Mouse (Mus musculus): ENCODE measurements around the gene Rhbdl1. TPM values are rescaled to one million over a fixed set of nuclear protein-coding genes. Genes with fewer than 3 reads are reported as not detected.

Gene Rhbdl1
- total RNA-seq, 1 experiment = 1.1 TPM

DNA sequence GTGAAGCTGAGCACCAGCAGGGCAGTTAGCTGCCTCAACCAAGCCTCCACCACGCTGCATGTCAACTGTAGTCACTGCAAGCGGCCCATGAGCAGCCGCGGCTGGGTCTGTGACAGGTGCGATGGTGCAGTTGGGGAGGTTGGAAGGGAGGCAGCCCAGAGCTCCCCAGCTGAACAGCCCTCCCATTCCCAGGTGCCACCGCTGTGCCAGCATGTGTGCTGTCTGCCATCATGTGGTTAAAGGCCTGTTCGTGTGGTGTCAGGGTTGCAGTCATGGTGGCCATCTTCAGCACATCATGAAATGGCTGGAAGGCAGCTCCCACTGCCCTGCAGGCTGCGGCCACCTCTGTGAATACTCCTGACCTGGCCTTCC is 8.9 kb downstream of the Rhbdl1 start:
- peaks cover 2 to 28% of the 10 kb centered on the region in 2 experiments; a peak in 2 of 4 replicates for H3K4me1 ChIP-seq (ENCODE audit: control insufficient read depth in 2 of 2, insufficient read depth in 2 of 2, low read length in 2 of 2, poor library complexity in 1 of 2)

GRCm38 (mm10) chr17:25827546-25828222 is 9.4 kb downstream of the Rhbdl1 start:
- no peak overlapping the region for H3K4me3 ChIP-seq (ENCODE audit: insufficient read depth in 1 of 2, low read depth in 1 of 2, low read length in 2 of 2, poor library complexity in 1 of 2, severe bottlenecking in 1 of 2)
- H3K27ac ChIP-seq (ENCODE audit: insufficient read depth, low read depth, low read length, poor library complexity, severe bottlenecking) = no peak overlapping the region
- no peak overlapping the region for H3K9ac ChIP-seq (ENCODE audit: insufficient read depth, low read depth, low read length, poor library complexity, severe bottlenecking)
- H3K4me1 ChIP-seq (ENCODE audit: control insufficient read depth in 2 of 2, insufficient read depth in 2 of 2, low read length in 2 of 2, poor library complexity in 1 of 2) = peaks cover 2 to 28% of the 10 kb centered on the region in 2 experiments; a peak in 2 of 4 replicates
- no peak for TF ChIP-seq ZC3H11A (IDR thresholded peaks at IDR 0.05; ENCODE audit: borderline replicate concordance, low read depth, low read length)
- no peak for TF ChIP-seq ZNF384 (IDR thresholded peaks at IDR 0.05; ENCODE audit: low read depth, low read length)
- no peak for TF ChIP-seq MAFK (IDR thresholded peaks at IDR 0.05; ENCODE audit: insufficient read depth, low read depth, low read length)
- TF ChIP-seq CHD2 (IDR thresholded peaks at IDR 0.05; ENCODE audit: low read depth, low read length) = no peak
- TF ChIP-seq HCFC1 (IDR thresholded peaks at IDR 0.05; ENCODE audit: borderline replicate concordance, insufficient read depth, low read length) = no peak
- in situ Hi-C loops (cut with MboI; ENCODE audit: low sequenced_read_pairs in 2 of 2, unreplicated experiment in 2 of 2) = no loop called here
- no peak for DNase-seq (ENCODE audit: low read depth, low spot score)
- no peaks in the 10 kb centered on the region for H3K9me3 ChIP-seq (ENCODE audit: control insufficient read depth, insufficient read depth, low read depth, low read length)
- peaks cover 47% of the 10 kb centered on the region for H3K36me3 ChIP-seq (ENCODE audit: control insufficient read depth, insufficient read depth, low read length, poor library complexity, severe bottlenecking)

More for the DNA sequence above, 8.9 kb downstream of the Rhbdl1 start:
- no peak overlapping the region for H3K9ac ChIP-seq (ENCODE audit: insufficient read depth, low read depth, low read length, poor library complexity, severe bottlenecking)
- no peak overlapping the region for H3K27ac ChIP-seq (ENCODE audit: insufficient read depth, low read depth, low read length, poor library complexity, severe bottlenecking)
- in situ Hi-C loops (cut with MboI; ENCODE audit: low sequenced_read_pairs in 2 of 2, unreplicated experiment in 2 of 2) = no loop called here
- H3K36me3 ChIP-seq (ENCODE audit: control insufficient read depth, insufficient read depth, low read length, poor library complexity, severe bottlenecking) = peaks cover 47% of the 10 kb centered on the region
- H3K9me3 ChIP-seq (ENCODE audit: control insufficient read depth, insufficient read depth, low read depth, low read length) = no peaks in the 10 kb centered on the region
- DNase-seq (ENCODE audit: low read depth, low spot score) = no peak
- H3K4me3 ChIP-seq (ENCODE audit: insufficient read depth in 1 of 2, low read depth in 1 of 2, low read length in 2 of 2, poor library complexity in 1 of 2, severe bottlenecking in 1 of 2) = peak overlapping the region in 1 of 2 experiments; percentile 73; a peak in 1 of 4 replicates
- TF ChIP-seq ZC3H11A (IDR thresholded peaks at IDR 0.05; ENCODE audit: borderline replicate concordance, low read depth, low read length) (no peak), MAFK (IDR thresholded peaks at IDR 0.05; ENCODE audit: insufficient read depth, low read depth, low read length) (no peak), CHD2 (IDR thresholded peaks at IDR 0.05; ENCODE audit: low read depth, low read length) (no peak), HCFC1 (IDR thresholded peaks at IDR 0.05; ENCODE audit: borderline replicate concordance, insufficient read depth, low read length) (no peak), ZNF384 (IDR thresholded peaks at IDR 0.05; ENCODE audit: low read depth, low read length) (no peak)

GRCm38 (mm10) chr17:25827011-25827410 is 10.1 kb downstream of the Rhbdl1 start:
- Histone ChIP-seq H3K9me3 (ENCODE audit: control insufficient read depth, insufficient read depth, low read depth, low read length) (no peaks in the 10 kb centered on the region), H3K9ac (ENCODE audit: insufficient read depth, low read depth, low read length, poor library complexity, severe bottlenecking) (no peak overlapping the region), H3K27ac (ENCODE audit: insufficient read depth, low read depth, low read length, poor library complexity, severe bottlenecking) (no peak overlapping the region), H3K36me3 (ENCODE audit: control insufficient read depth, insufficient read depth, low read length, poor library complexity, severe bottlenecking) (peaks cover 47% of the 10 kb centered on the region), H3K4me1 (ENCODE audit: control insufficient read depth in 2 of 2, insufficient read depth in 2 of 2, low read length in 2 of 2, poor library complexity in 1 of 2) (peaks cover 2 to 28% of the 10 kb centered on the region in 2 experiments; a peak in 2 of 4 replicates), H3K4me3 (ENCODE audit: insufficient read depth in 1 of 2, low read depth in 1 of 2, low read length in 2 of 2, poor library complexity in 1 of 2, severe bottlenecking in 1 of 2) (no peak overlapping the region)
- DNase-seq (ENCODE audit: low read depth, low spot score) = no peak
- TF ChIP-seq ZNF384 (IDR thresholded peaks at IDR 0.05; ENCODE audit: low read depth, low read length) (no peak), HCFC1 (IDR thresholded peaks at IDR 0.05; ENCODE audit: borderline replicate concordance, insufficient read depth, low read length) (no peak), ZC3H11A (IDR thresholded peaks at IDR 0.05; ENCODE audit: borderline replicate concordance, low read depth, low read length) (no peak), MAFK (IDR thresholded peaks at IDR 0.05; ENCODE audit: insufficient read depth, low read depth, low read length) (no peak), CHD2 (IDR thresholded peaks at IDR 0.05; ENCODE audit: low read depth, low read length) (no peak)
- in situ Hi-C loops (cut with MboI; ENCODE audit: low sequenced_read_pairs in 2 of 2, unreplicated experiment in 2 of 2) = no loop called here

DNA sequence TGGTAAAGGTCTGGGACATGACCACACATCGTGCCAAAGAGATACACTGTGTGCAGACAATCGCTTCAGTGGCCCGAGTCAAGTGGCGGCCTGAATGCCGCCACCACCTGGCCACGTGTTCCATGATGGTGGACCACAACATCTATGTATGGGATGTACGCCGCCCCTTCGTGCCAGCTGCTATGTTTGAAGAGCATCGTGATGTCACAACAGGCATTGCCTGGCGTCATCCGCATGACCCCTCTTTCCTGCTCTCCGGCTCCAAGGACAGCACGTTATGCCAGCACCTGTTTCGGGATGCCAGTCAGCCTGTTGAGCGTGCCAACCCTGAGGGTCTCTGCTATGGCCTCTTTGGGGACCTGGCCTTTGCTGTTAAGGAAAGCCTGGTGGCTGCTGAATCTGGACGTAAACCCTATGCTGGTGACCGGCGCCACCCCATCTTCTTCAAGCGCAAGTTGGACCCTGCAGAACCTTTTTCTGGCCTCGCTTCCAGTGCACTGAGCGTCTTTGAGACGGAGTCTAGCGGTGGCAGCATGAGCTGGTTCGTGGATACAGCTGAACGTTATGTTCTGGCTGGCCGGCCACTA is 11.0 kb downstream of the Rhbdl1 start:
- H3K4me1 ChIP-seq (ENCODE audit: control insufficient read depth in 2 of 2, insufficient read depth in 2 of 2, low read length in 2 of 2, poor library complexity in 1 of 2) = peaks cover 0 to 21% of the 10 kb centered on the region in 2 experiments; a peak in 2 of 4 replicates
- H3K27ac ChIP-seq (ENCODE audit: insufficient read depth, low read depth, low read length, poor library complexity, severe bottlenecking) = no peak overlapping the region
- DNase-seq (ENCODE audit: low read depth, low spot score) = no peak
- peaks cover 37% of the 10 kb centered on the region for H3K36me3 ChIP-seq (ENCODE audit: control insufficient read depth, insufficient read depth, low read length, poor library complexity, severe bottlenecking)
- TF ChIP-seq ZC3H11A (IDR thresholded peaks at IDR 0.05; ENCODE audit: borderline replicate concordance, low read depth, low read length) = no peak
- TF ChIP-seq CHD2 (IDR thresholded peaks at IDR 0.05; ENCODE audit: low read depth, low read length) = no peak
- TF ChIP-seq ZNF384 (IDR thresholded peaks at IDR 0.05; ENCODE audit: low read depth, low read length) = no peak
- TF ChIP-seq HCFC1 (IDR thresholded peaks at IDR 0.05; ENCODE audit: borderline replicate concordance, insufficient read depth, low read length) = no peak
- no peak for TF ChIP-seq MAFK (IDR thresholded peaks at IDR 0.05; ENCODE audit: insufficient read depth, low read depth, low read length)
- no peak overlapping the region for H3K4me3 ChIP-seq (ENCODE audit: insufficient read depth in 1 of 2, low read depth in 1 of 2, low read length in 2 of 2, poor library complexity in 1 of 2, severe bottlenecking in 1 of 2)
- H3K9me3 ChIP-seq (ENCODE audit: control insufficient read depth, insufficient read depth, low read depth, low read length) = no peaks in the 10 kb centered on the region
- H3K9ac ChIP-seq (ENCODE audit: insufficient read depth, low read depth, low read length, poor library complexity, severe bottlenecking) = no peak overlapping the region
- in situ Hi-C loops (cut with MboI; ENCODE audit: low sequenced_read_pairs in 2 of 2, unreplicated experiment in 2 of 2) = no loop called here

Data from ES-E14 (cell line).